Mouse (Mus musculus): Measurements from ENCODE around the gene Pdlim7. TPM values are rescaled to one million over a fixed set of nuclear protein-coding genes. Genes with fewer than 3 reads are reported as not detected.
A peak's percentile ranks its signal among the peaks of the same experiment; 100 is the strongest.

Gene Pdlim7
- polyA plus RNA-seq, 1 experiment from 2014 or later: 209 TPM

DNA sequence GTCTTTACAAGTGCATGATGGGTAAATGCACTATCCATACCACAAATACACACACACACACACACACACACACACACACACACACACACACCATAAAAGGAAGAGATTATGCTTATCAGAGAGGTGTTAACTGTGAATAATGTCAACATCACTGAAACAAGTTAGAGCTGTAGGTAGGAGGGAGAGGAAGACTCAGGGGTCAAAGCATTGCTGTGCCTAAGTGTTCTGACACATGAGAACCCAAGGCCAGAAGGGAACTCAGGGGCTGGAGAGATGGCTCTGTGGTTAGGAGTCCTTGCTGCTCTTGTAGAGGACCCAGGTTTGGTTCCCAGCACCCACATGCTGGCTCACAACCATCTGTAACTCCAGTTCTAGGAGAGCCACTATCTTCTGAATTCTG, 33.5 kb downstream of the Pdlim7 start:
- no peak for DNase-seq (ENCODE audit: low spot score)
- H3K9me3 ChIP-seq: no peaks in the 10 kb centered on the region
- H3K4me3 ChIP-seq: no peak overlapping the region
- H3K27ac ChIP-seq (replicated peaks): no peak overlapping the region
- H3K27me3 ChIP-seq (replicated peaks; ENCODE audit: low read depth, poor library complexity, severe bottlenecking): no peaks in the 10 kb centered on the region
- peaks cover 38% of the 10 kb centered on the region for H3K4me1 ChIP-seq
- H3K36me3 ChIP-seq (replicated peaks): peaks cover 93% of the 10 kb centered on the region

DNA sequence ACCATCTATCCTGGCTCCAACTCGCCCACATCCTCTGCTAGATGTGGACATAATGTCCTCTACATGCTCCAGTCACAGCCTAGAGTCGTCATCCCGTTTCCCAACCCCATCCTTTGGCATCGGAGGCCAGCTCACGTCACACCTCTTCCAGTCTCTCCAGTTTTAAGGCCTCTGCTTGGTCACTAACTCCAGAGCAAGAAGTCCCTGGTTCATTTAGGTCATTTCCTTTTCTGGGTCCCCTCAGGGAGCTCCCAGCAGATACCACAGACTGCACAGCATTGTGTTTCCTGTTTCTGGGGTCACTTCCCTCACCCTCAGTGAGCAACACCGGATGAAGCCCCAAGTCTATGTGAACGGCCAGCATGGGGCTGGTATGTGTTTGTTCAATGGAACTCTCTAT, 34.5 kb downstream of the Pdlim7 start:
- peaks cover 100% of the 10 kb centered on the region for H3K36me3 ChIP-seq (replicated peaks)
- H3K9me3 ChIP-seq: no peaks in the 10 kb centered on the region
- H3K4me3 ChIP-seq: no peak overlapping the region
- H3K27me3 ChIP-seq (replicated peaks; ENCODE audit: low read depth, poor library complexity, severe bottlenecking): no peaks in the 10 kb centered on the region
- H3K27ac ChIP-seq (replicated peaks): no peak overlapping the region
- H3K4me1 ChIP-seq: peaks cover 38% of the 10 kb centered on the region
- 85% methylated on average over 7 of the region's 7 CpGs for whole genome bisulfite sequencing
- DNase-seq (ENCODE audit: low spot score): no peak

DNA sequence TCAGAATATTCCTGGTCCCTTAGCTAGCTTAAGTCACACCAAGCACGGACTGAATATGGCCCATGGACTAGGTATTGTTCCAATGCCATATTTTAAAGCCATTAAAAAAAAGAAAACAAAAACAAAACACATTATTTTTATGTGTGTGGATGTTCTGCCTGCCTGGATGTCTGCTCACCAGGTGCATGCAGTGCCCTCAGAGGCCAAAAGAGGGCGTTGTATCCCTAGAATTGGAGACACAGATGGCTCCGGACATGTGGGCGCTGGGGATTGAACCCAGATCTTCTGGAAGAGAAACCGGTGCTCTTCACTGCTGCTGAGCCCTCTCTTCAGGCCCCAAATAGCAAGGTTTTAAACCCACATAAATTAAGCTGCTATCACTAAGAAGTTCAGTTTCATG, 35.4 kb downstream of the Pdlim7 start:
- Histone ChIP-seq H3K4me3 (no peak overlapping the region), H3K4me1 (peaks cover 38% of the 10 kb centered on the region), H3K27ac (replicated peaks) (no peak overlapping the region), H3K27me3 (replicated peaks; ENCODE audit: low read depth, poor library complexity, severe bottlenecking) (no peaks in the 10 kb centered on the region), H3K36me3 (replicated peaks) (peaks cover 97% of the 10 kb centered on the region), H3K9me3 (no peaks in the 10 kb centered on the region)
- peak; percentile 50 for DNase-seq (ENCODE audit: low spot score)
- 53% methylated on average over 5 of the region's 5 CpGs for WGBS

DNA sequence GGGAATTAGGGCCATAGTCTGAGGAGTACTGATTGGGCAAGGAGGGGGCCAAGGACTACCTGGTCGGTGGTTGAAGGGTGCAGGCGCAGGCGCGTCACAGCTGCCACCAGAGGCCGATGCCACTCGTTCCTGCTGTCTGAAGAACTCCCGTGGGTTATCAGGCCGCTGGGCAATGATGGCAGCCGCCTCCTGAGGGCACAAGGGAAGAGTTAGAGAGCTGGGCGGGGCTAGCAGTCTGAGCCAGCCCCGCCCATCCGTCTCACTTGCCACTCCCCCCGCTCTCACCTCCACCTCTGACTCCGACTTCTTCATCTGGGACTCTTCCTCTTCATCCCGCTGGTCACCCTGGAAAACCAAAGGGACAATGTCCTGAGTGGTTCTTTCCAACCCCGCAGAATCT, 36.0 kb downstream of the Pdlim7 start:
- WGBS: 71% methylated on average over 16 of the region's 16 CpGs
- no peak for DNase-seq (ENCODE audit: low spot score)
- peaks cover 40% of the 10 kb centered on the region for H3K4me1 ChIP-seq
- H3K27ac ChIP-seq (replicated peaks): no peak overlapping the region
- no peaks in the 10 kb centered on the region for H3K27me3 ChIP-seq (replicated peaks; ENCODE audit: low read depth, poor library complexity, severe bottlenecking)
- peaks cover 92% of the 10 kb centered on the region for H3K36me3 ChIP-seq (replicated peaks)
- no peaks in the 10 kb centered on the region for H3K9me3 ChIP-seq
- H3K4me3 ChIP-seq: peak overlapping the region; percentile 23; the same call in 1 of the 2 replicates

GRCm38 (mm10) chr13:55476256-55476655, 37.2 kb downstream of the Pdlim7 start:
- Histone ChIP-seq H3K4me3 (peak overlapping the region; percentile 11; the same call in 1 of the 2 replicates), H3K4me1 (peaks cover 53% of the 10 kb centered on the region), H3K27ac (replicated peaks) (0 out of 2 replicates have a peak overlapping the region, but pooled peaks have one; percentile 10), H3K9me3 (no peaks in the 10 kb centered on the region), H3K36me3 (replicated peaks) (peaks cover 79% of the 10 kb centered on the region), H3K27me3 (replicated peaks; ENCODE audit: low read depth, poor library complexity, severe bottlenecking) (no peaks in the 10 kb centered on the region)
- 96% methylated on average over 8 of the region's 8 CpGs for WGBS
- DNase-seq (ENCODE audit: low spot score): no peak

GRCm38 (mm10) chr13:55475750-55476149, 37.7 kb downstream of the Pdlim7 start:
- H3K4me1 ChIP-seq: peaks cover 58% of the 10 kb centered on the region
- H3K4me3 ChIP-seq: 0 out of 2 replicates have a peak overlapping the region, but pooled peaks have one; percentile 13
- no peaks in the 10 kb centered on the region for H3K9me3 ChIP-seq
- H3K27me3 ChIP-seq (replicated peaks; ENCODE audit: low read depth, poor library complexity, severe bottlenecking): peaks cover 2% of the 10 kb centered on the region; the same call in 1 of the 2 replicates
- H3K27ac ChIP-seq (replicated peaks): no peak overlapping the region
- WGBS: 91% methylated on average over 5 of the region's 5 CpGs
- H3K36me3 ChIP-seq (replicated peaks): peaks cover 74% of the 10 kb centered on the region
- DNase-seq (ENCODE audit: low spot score): no peak

- H3K4me1 ChIP-seq: peaks cover 68% of the 10 kb centered on the region
- H3K9me3 ChIP-seq: no peaks in the 10 kb centered on the region
- peaks cover 14% of the 10 kb centered on the region for H3K27me3 ChIP-seq (replicated peaks; ENCODE audit: low read depth, poor library complexity, severe bottlenecking)
- peak; percentile 60 for DNase-seq (ENCODE audit: low spot score)
- WGBS: 55% methylated on average over 5 of the region's 5 CpGs
- H3K36me3 ChIP-seq (replicated peaks): peaks cover 63% of the 10 kb centered on the region
- H3K4me3 ChIP-seq: peak overlapping the region; percentile 23; the same call in 1 of the 2 replicates
- H3K27ac ChIP-seq (replicated peaks): 0 out of 2 replicates have a peak overlapping the region, but pooled peaks have one; percentile 32
Observed at GRCm38 (mm10) chr13:55474621-55475069, 38.8 kb downstream of the Pdlim7 start.

DNA sequence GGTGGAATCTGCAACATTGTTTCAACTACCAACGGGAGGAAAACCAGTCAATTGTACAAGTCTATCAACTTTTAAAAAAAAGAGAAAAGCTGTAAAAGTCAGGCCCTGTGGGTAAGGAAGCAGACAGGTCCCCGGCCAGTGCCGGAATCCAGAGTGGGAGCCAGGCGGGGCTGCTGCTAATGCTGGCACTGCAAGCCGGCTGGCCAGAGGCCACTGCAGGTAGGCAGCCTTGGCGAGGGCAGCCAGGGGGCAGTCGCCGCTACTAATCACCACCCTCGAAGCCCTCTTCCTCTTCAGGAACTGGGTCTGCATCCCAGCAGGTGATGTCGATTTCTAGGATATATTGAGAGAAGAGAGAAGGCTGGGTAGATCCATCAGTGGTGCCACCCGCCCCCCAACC, 39.5 kb downstream of the Pdlim7 start:
- Histone ChIP-seq H3K27ac (replicated peaks) (no peak overlapping the region), H3K9me3 (no peaks in the 10 kb centered on the region), H3K4me3 (no peak overlapping the region), H3K4me1 (peaks cover 75% of the 10 kb centered on the region), H3K27me3 (replicated peaks; ENCODE audit: low read depth, poor library complexity, severe bottlenecking) (peaks cover 17% of the 10 kb centered on the region), H3K36me3 (replicated peaks) (peaks cover 56% of the 10 kb centered on the region)
- whole genome bisulfite sequencing: 74% methylated on average over 11 of the region's 11 CpGs
- DNase-seq (ENCODE audit: low spot score): peak; percentile 19

- Histone ChIP-seq H3K9me3 (no peaks in the 10 kb centered on the region), H3K36me3 (replicated peaks) (peaks cover 49% of the 10 kb centered on the region), H3K4me1 (peaks cover 81% of the 10 kb centered on the region), H3K27me3 (replicated peaks; ENCODE audit: low read depth, poor library complexity, severe bottlenecking) (peaks cover 17% of the 10 kb centered on the region), H3K4me3 (peak overlapping the region; percentile 80), H3K27ac (replicated peaks) (peak overlapping the region; percentile 84)
- 19% methylated on average over 18 of the region's 18 CpGs for WGBS
- peak; percentile 70 for DNase-seq (ENCODE audit: low spot score)
Observed at GRCm38 (mm10) chr13:55473076-55473831, 40.2 kb downstream of the Pdlim7 start.

DNA sequence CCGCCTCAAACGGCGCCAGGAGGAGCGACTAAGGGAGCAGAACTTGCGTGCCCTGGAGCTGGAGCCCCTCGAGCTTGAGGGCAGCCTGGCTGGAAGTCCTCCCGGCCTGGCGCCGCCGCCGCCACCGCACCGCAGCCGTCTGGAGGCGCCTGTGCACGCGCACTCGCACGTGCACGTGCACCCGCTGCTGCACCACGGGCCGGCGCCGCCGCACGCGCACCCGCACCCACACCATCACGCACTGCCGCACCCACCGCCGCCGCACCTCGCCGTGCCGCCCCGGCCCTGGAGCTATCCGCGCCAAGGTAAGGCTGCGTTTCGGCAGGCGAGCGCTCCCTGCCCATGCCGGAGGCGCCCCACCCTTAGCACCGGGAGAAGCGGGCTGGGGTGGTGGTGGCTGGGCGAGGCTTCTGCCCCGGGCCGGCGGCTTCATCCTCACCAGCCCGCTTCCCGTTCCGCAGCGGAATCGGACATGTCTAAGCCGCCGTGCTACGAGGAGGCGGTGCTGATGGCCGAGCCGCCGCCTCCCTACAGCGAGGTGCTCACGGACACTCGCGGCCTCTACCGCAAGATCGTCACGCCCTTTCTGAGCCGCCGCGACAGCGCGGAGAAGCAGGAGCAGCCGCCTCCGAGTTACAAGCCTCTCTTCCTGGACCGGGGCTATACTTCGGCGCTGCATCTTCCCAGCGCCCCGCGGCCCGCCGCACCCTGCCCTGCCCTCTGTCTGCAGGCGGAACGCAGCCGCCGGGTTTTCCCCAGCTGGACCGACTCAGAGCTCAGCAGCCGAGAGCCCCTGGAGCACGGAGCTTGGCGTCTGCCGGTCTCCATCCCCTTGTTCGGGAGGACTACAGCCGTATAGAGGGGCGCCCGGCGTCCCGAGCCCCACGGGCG, 41.1 kb downstream of the Pdlim7 start:
- H3K27me3 ChIP-seq (replicated peaks; ENCODE audit: low read depth, poor library complexity, severe bottlenecking): peaks cover 17% of the 10 kb centered on the region
- DNase-seq (ENCODE audit: low spot score): peak; percentile 79
- H3K9me3 ChIP-seq: no peaks in the 10 kb centered on the region
- peak overlapping the region; percentile 84 for H3K27ac ChIP-seq (replicated peaks)
- peaks cover 40% of the 10 kb centered on the region for H3K36me3 ChIP-seq (replicated peaks)
- WGBS: under 1% methylated on average over 103 of the region's 103 CpGs
- H3K4me1 ChIP-seq: peaks cover 86% of the 10 kb centered on the region
- peak overlapping the region; percentile 80 for H3K4me3 ChIP-seq

GRCm38 (mm10) chr13:55471819-55472131, 41.7 kb downstream of the Pdlim7 start:
- Histone ChIP-seq H3K9me3 (no peaks in the 10 kb centered on the region), H3K4me3 (peak overlapping the region; percentile 80), H3K27ac (replicated peaks) (peak overlapping the region; percentile 84), H3K36me3 (replicated peaks) (peaks cover 34% of the 10 kb centered on the region), H3K4me1 (peaks cover 92% of the 10 kb centered on the region), H3K27me3 (replicated peaks; ENCODE audit: low read depth, poor library complexity, severe bottlenecking) (peaks cover 17% of the 10 kb centered on the region)
- no peak for DNase-seq (ENCODE audit: low spot score)
- 0% methylated on average over 31 of the region's 31 CpGs for WGBS

DNA sequence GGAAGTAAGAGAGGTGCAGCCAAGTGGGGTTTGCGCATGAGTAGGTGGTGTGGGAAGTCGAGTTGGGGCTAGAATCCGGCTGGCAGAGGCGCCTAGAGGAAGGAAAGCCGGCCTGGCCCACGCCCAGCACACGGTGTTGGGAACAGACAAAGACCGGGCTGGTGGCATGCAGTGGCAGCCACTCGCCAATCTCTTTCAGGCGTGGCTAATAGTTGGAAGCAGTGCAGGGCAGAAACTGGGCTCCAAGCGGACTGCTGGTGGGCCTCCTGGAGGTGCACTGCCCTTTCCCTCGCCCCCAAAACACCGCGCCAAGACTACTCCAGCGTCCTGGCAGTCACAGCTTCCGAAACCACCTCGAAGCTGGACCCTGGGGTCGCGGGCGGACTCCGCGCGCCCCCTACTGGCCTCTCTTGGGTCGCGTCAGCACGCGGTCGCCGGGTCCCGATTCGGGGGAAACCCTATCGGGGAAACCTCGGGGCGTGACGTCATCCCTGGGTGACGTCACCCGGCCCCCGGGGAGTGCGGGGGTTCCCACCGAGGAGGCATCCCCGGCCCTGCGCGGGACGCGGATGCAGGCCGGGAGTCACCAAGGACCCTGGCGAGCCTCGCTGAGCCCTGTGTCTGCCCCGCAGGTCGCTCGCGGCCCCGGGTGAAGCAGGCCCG, 42.2 kb downstream of the Pdlim7 start:
- 2% methylated on average over 54 of the region's 54 CpGs for WGBS
- Histone ChIP-seq H3K27ac (replicated peaks) (peak overlapping the region; percentile 84), H3K4me3 (peak overlapping the region; percentile 80), H3K36me3 (replicated peaks) (peaks cover 29% of the 10 kb centered on the region), H3K9me3 (no peaks in the 10 kb centered on the region), H3K27me3 (replicated peaks; ENCODE audit: low read depth, poor library complexity, severe bottlenecking) (peaks cover 17% of the 10 kb centered on the region), H3K4me1 (peaks cover 93% of the 10 kb centered on the region)
- DNase-seq (ENCODE audit: low spot score): peak; percentile 96
